Mouse (Mus musculus) kidney, adult 8-10 months (tissue): ENCODE results near the gene Tex26.
A peak's percentile ranks its signal among the peaks of the same experiment; 100 is the strongest.

Experiments used
- DNase-seq, 2 experiments: peaks; one replicate each; pipeline ENCODE4 v3.0.0; 2022

Gene Tex26

DNA sequence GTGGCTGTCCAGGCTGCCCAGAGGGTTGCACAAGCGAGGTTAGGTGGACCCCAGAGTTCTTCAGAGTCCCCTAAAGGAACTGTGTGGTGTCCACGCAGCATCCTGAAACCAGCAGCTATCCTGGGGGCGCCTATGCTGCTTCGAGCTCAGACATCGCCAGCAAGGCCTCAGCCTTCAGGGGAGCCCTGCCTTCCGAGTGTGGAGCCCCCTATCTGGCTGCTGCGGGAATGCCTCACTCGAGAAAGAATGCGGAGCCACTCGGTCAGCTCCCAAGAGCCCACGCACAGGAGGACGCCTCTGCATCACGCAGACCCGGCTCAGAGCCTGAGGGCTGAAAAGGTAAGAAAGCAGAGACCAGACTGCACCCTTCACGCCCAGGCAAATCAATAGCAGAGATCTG, 50.8 kb downstream of the Tex26 start:
- no peak for DNase-seq

DNA sequence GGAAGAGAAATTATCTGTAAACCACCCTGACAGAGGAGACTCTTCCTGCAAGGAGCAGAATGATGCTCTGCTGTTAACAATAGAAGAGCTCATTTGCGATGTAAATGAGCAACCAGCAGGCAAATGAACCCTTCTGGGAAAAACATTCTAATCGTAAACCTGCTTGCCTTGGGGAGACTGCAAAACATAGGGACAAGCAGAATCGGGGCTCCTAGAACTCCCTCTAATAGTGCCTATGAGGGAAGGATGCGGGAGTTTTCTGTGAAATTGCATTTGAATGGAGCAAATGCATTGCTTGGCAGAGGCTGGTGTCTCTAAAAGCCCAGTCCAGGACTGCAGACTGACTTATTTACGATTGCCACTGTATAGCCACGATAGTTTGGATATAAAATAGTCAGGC, 56.2 kb downstream of the Tex26 start:
- DNase-seq, result no peak

DNA sequence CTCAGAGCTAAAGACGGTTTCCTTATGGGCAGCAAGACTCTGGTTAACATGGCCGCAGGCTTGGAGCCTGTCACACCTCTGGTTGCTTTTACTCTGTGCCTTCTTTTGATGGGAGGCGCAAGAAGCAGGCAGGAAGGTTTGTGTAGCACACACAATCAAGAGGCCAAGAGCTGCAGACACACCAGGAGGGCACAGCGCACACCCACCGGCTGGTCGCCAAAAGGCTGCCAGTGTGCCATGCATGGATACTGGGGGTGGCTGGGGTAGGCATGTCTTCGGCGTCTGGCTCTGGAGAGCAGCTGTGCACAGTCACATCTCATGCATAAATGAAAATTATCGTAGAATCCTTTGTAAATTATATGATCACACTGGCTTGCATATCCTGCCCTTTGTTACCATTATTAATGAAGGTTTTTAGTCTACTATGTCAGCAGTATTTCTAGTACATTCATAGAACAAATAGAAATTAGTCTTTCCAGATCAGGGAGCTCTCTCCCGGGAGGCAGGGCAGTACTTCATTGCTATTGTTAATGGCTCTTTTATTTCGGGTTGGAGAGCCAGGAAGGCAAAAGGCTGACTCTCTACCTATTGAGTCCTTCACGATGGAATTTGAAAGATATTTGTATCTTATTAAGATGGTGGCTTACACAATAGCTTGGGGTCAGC, 57.1 kb downstream of the Tex26 start:
- DNase-seq, result no peak

DNA sequence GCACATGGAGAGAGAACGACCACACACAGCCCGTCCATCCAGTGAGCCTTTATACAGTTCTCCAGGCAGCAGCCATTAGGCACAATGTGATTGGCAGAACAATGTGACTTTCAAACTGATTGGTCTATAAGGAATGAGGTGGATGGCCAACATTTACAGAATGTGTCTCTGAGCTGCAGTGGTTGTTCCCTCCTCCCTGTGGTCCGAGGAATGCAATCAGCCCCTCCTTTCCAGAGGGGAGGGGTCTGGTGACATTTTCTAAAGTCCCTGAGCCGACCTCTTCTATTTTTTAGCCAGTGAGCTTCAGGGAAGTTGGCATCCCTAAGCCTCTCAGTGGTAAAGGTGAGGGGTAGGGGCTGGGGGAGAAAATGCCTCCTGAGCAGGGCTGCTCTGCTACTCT, 60.5 kb downstream of the Tex26 start:
- DNase-seq, result no peak

DNA sequence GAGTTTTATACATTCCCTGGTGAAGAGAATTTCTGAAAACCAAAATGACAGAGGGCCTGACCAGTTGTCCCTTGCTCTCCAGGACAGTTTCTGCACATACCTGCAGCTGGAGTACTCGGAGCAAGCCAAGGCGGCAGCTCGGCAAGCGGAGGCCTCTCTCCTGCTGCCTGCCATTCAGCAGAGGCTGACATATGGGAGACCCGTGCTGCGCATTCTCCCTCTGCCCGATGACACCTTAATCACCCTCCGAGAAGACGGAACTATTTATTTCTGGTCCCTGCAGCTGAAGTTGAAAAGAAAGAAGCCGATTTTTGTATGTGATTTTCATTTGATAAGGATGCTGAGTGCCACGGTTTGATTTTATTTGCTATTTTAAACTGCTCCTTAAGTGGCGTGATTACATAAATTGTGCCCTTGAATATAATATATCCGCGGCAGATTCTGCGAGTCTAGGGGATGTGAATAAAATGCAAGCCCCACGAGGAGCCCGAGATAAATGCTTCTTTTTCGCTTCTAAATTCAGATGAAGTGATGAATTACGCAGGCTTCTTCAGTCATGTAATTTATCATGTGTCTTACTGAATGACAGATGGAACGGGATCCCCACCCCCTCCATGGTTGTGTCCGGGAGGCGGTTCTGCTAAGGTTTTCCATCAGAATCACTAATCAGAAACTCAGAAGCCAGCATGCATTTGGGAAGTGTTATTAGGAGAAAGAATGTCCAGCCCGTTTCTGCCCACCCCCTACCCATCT, 64.1 kb downstream of the Tex26 start:
- DNase-seq, result no peak

GRCm38 (mm10) chr5:149504985-149505384, 65.5 kb downstream of the Tex26 start:
- no peak for DNase-seq

- DNase-seq, result no peak
These were observed 66.6 kb downstream of the Tex26 start for GRCm38 (mm10) chr5:149506033-149506432.

GRCm38 (mm10) chr5:149508094-149509029, 68.9 kb downstream of the Tex26 start:
- DNase-seq, result no peak

- no peak for DNase-seq
These were observed 70.9 kb downstream of the Tex26 start for GRCm38 (mm10) chr5:149510323-149510722.

DNA sequence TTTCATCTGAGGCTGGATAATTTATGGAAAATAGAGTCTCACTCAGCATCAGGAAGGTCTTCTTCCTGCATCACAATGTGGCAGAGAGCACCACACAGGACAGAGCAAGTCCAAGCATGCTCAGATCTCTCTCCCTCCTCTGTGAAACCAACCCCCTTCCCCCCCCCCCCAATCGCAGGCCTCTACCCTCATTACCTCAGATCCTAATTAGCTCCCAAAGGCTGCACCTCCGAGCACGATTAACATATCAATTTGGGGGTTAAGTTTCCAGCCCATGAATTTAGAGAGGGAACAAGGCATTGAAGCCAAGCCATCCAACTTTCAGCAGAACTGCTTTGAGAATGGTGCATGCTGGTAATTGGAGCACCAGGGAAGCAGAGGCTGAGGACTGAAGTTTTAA, 73.2 kb downstream of the Tex26 start:
- no peak for DNase-seq

- DNase-seq, result no peak
These were observed 74.1 kb downstream of the Tex26 start for GRCm38 (mm10) chr5:149513438-149514086.

DNA sequence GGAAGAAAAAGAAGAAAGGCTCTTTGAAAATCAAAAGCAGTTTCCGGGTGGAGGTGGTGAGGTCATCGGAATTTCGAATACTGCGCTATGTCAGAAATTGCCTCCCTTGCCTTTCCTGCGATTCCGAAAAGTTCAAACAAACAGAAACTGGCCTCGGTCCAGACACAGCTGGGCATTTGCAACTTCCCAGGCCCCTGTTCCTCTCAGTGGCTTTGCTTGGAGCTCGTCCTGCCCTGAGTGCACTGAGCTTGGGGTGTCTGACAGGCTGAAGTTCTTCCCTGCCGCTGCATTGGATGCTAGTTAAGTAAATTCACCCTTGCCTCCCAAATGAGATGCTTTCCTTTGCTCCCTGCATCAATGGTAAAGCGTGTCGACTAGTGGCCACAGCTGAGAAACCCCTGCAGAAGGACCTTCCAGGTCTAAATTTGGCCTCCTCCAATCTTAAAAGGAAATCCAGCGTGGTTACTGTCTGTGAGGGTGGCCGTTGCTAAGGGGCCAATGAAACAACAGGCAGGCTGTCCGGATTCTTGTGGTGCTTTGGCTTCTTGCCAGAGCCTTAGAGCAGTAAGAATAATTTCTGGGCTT, 74.7 kb downstream of the Tex26 start:
- peak in 1 of 2 experiments; percentile 27 for DNase-seq

GRCm38 (mm10) chr5:149514890-149515289, 75.4 kb downstream of the Tex26 start:
- no peak for DNase-seq

DNA sequence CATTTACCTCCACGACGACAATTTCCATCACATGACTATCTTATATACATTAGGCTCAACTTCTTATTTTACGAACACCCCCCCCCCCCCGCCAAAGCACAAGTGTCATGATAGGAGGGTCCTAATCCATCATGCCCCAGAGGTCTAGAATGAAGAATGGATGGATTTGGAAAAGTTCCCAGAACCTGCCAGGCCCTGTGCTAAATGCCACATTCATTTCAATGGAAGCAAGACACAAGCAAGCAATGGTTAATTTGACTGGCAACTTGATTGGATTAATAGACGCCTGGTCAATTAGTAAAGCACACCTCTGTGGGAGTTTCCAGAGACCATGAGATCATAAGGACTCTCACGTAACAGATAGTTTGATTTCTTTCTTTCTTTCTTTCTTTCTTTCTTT, 77.7 kb downstream of the Tex26 start:
- no peak for DNase-seq
